In genomic region chr6:124414150-124414926, GRCm38 (mm10) we compare ENCODE assay signal across 8 mouse cellular contexts. TPM values are rescaled to one million over a fixed set of nuclear protein-coding genes. Genes with fewer than 3 reads are reported as not detected.
DNase-seq lines count a peak whose midpoint lies in the region; ATAC-seq and TF ChIP-seq lines count a peak whose summit lies in the region.

No protein-coding gene starts in this region.

- ATAC-seq in common myeloid progenitor, adult 5-6 weeks (replicated peaks; ENCODE audit: low read depth, poor library complexity, severe bottlenecking) = peak; percentile 45
- ATAC-seq in granulocyte monocyte progenitor cell, adult 5-6 weeks (replicated peaks; ENCODE audit: poor library complexity, severe bottlenecking) = peak; percentile 43
- ATAC-seq in liver, embryonic 13.5 days (ENCODE audit: low read depth) = peak; percentile 57

- 2% methylated on average over 45 of the region's 45 CpGs for WGBS in kidney, adult 2 months
- WGBS in liver, embryonic 13.5 days (ENCODE audit: insufficient replicate concordance) = 2% methylated on average over 44 of the region's 45 CpGs

- H3K79me2 ChIP-seq in C2C12 (ENCODE audit: control insufficient read depth, insufficient read depth) = peaks cover 51% of the 10 kb centered on the region

- H3K4me2 ChIP-seq in liver, embryonic 13.5 days = peak overlapping the region; percentile 96

- peak overlapping the region; percentile 42; the same call in 1 of the 2 replicates for H3K27ac ChIP-seq in kidney, adult 2 months (ENCODE audit: insufficient read depth, low read depth, low read length)
- peak overlapping the region; percentile 82 for H3K27ac ChIP-seq in liver, embryonic 13.5 days
- peak overlapping the region; percentile 91 for H3K27ac ChIP-seq in testis, adult 2 months (ENCODE audit: control insufficient read depth, insufficient read depth, low read depth, low read length)

- H3K27me3 ChIP-seq in C2C12 (ENCODE audit: control insufficient read depth, insufficient read depth, insufficient read length) = no peaks in the 10 kb centered on the region
- no peaks in the 10 kb centered on the region for H3K27me3 ChIP-seq in kidney, adult 2 months (replicated peaks; ENCODE audit: control insufficient read depth, insufficient read depth, low read length)
- H3K27me3 ChIP-seq in liver, embryonic 13.5 days = no peaks in the 10 kb centered on the region
- no peaks in the 10 kb centered on the region for H3K27me3 ChIP-seq in testis, adult 2 months (ENCODE audit: control insufficient read depth, insufficient read depth, low read length)

- TF ChIP-seq POLR2A in kidney, adult 2 months (IDR thresholded peaks at IDR 0.05; ENCODE audit: low read depth, low read length) = no peak
- no peak; the same call in 1 of the 2 replicates for TF ChIP-seq POLR2A in testis, adult 2 months (IDR thresholded peaks at IDR 0.05; ENCODE audit: control insufficient read depth, low read depth, low read length)

- peak overlapping the region; percentile 84 for H3ac ChIP-seq in C2C12 (ENCODE audit: control insufficient read depth, insufficient read length, low read depth)

- peak overlapping the region; percentile 94 for H3K9ac ChIP-seq in liver, embryonic 13.5 days

- peaks cover 32% of the 10 kb centered on the region for H3K36me3 ChIP-seq in C2C12 (ENCODE audit: control insufficient read depth, insufficient read depth)
- no peaks in the 10 kb centered on the region; the same call in 1 of the 2 replicates for H3K36me3 ChIP-seq in kidney, adult 2 months (ENCODE audit: control insufficient read depth, insufficient read depth, low read length)
- peaks cover 19% of the 10 kb centered on the region for H3K36me3 ChIP-seq in liver, embryonic 13.5 days
- H3K36me3 ChIP-seq in testis, adult 2 months (ENCODE audit: control insufficient read depth, insufficient read depth, low read length) = peaks cover 2% of the 10 kb centered on the region

- peak; percentile 49 for DNase-seq in T-cell, adult 2 months (ENCODE audit: low spot score)
- DNase-seq in kidney, adult 2 months = peak; percentile 41
- DNase-seq in liver, embryonic 13.5 days = peak; percentile 49
- DNase-seq in natural killer cell, adult 2 months (ENCODE audit: low spot score in 2 of 2) = peak; percentile 3 to 46

- peaks cover 4% of the 10 kb centered on the region; the same call in 1 of the 2 replicates for H3K4me1 ChIP-seq in kidney, adult 2 months (ENCODE audit: control insufficient read depth, insufficient read depth, low read length)
- peaks cover 33% of the 10 kb centered on the region for H3K4me1 ChIP-seq in liver, embryonic 13.5 days (replicated peaks)
- H3K4me1 ChIP-seq in testis, adult 2 months (ENCODE audit: control insufficient read depth, insufficient read depth, low read length) = peaks cover 2% of the 10 kb centered on the region

- peak overlapping the region; percentile 78 for H3K4me3 ChIP-seq in C2C12 (ENCODE audit: insufficient read depth, poor library complexity, severe bottlenecking)
- H3K4me3 ChIP-seq in kidney, adult 2 months (ENCODE audit: insufficient read depth, low read depth, low read length) = peak overlapping the region; percentile 97
- H3K4me3 ChIP-seq in liver, embryonic 13.5 days (replicated peaks) = peak overlapping the region; percentile 91
- H3K4me3 ChIP-seq in testis, adult 2 months (ENCODE audit: control insufficient read depth, low read depth, low read length) = peak overlapping the region; percentile 94

- no peaks in the 10 kb centered on the region for H3K9me3 ChIP-seq in liver, embryonic 13.5 days (replicated peaks)

- TF ChIP-seq CTCF in C2C12 (IDR thresholded peaks at IDR 0.05; ENCODE audit: control insufficient read depth, insufficient read depth, insufficient read length) = no peak
- no peak for TF ChIP-seq CTCF in kidney, adult 2 months (conservative IDR thresholded peaks at IDR 0.05; ENCODE audit: insufficient read depth, insufficient read length, low read depth, low read length)
- TF ChIP-seq CTCF in testis, adult 2 months (IDR thresholded peaks at IDR 0.05; ENCODE audit: control insufficient read depth, insufficient read depth, insufficient replicate concordance, low read depth, low read length) = no peak

- H3K79me3 ChIP-seq in C2C12 (ENCODE audit: low read depth) = peaks cover 18% of the 10 kb centered on the region

TF ChIP-seq in C2C12, 6 proteins besides CTCF, POLR2A, EP300 and RAD21:
- no peak for TF ChIP-seq MYOG (IDR thresholded peaks at IDR 0.05; ENCODE audit: control insufficient read depth, extremely low read depth, insufficient read length)
- no peak for TF ChIP-seq FOSL1 (IDR thresholded peaks at IDR 0.05; ENCODE audit: insufficient read depth, low read length, poor library complexity, severe bottlenecking)
- no peak for TF ChIP-seq CEBPB (IDR thresholded peaks at IDR 0.05; ENCODE audit: low read depth)
- TF ChIP-seq MAX (IDR thresholded peaks at IDR 0.05) = no peak
- no peak for TF ChIP-seq MYOD1 (IDR thresholded peaks at IDR 0.05; ENCODE audit: control insufficient read depth, insufficient read length, low read depth)
- TF ChIP-seq USF1 (IDR thresholded peaks at IDR 0.05; ENCODE audit: low read depth) = no peak

RNA-seq across cellular contexts. Expression of gene Pex5, which starts 0.5 kb away (rescaled TPM):
- polyA plus RNA-seq in C2C12 (2012; fragmentation: generic; extraction: Trizol) = 32.9 TPM
- total RNA-seq in common myeloid progenitor, adult 5-6 weeks (2017) = 19.9 and 20.5 TPM in 2 replicates
- 31.3 and 34.9 TPM in 2 replicates for total RNA-seq in granulocyte monocyte progenitor cell, adult 5-6 weeks (2014; fragmentation: Nextera tagmentation)
- 16.2 and 19.5 TPM in 2 replicates for total RNA-seq in granulocyte monocyte progenitor cell, adult 5-6 weeks (2017)
- 62.0 and 62.8 TPM in 2 replicates for polyA plus RNA-seq in kidney, adult 2 months (2012; rRNA removed)
- polyA plus RNA-seq in liver, embryonic 13.5 days (2015; fragmentation: Nextera tagmentation; extraction: Ambion mirVana) = 20.6 and 23.0 TPM in 2 replicates
- polyA plus RNA-seq in testis, adult 2 months (2012; rRNA removed) = 32.9 and 33.2 TPM in 2 replicates

RNA-seq across cellular contexts. Expression of gene Clstn3, which starts 50.3 kb away (rescaled TPM):
- polyA plus RNA-seq in C2C12 (2012; fragmentation: generic; extraction: Trizol) = 1.8 TPM
- 12.5 and 15.8 TPM in 2 replicates for total RNA-seq in common myeloid progenitor, adult 5-6 weeks (2017)
- 7.5 and 17.8 TPM in 2 replicates for total RNA-seq in granulocyte monocyte progenitor cell, adult 5-6 weeks (2014; fragmentation: Nextera tagmentation)
- total RNA-seq in granulocyte monocyte progenitor cell, adult 5-6 weeks (2017) = 8.6 and 11.6 TPM in 2 replicates
- 12.6 and 15.5 TPM in 2 replicates for polyA plus RNA-seq in kidney, adult 2 months (2012; rRNA removed)
- 2.9 and 3.9 TPM in 2 replicates for polyA plus RNA-seq in liver, embryonic 13.5 days (2015; fragmentation: Nextera tagmentation; extraction: Ambion mirVana)
- polyA plus RNA-seq in testis, adult 2 months (2012; rRNA removed) = 4.4 and 4.7 TPM in 2 replicates

Comparison
In these comparisons a context has a peak if more than half of its experiments do, and no peak if none do; other contexts are left out.
1. Peak in every context shown above with its lines: DNase-seq, ATAC-seq, H3K4me3 ChIP-seq and H3K27ac ChIP-seq.